Mouse (Mus musculus): ENCODE results near the gene Fkbp8.

The Fkbp8 gene

DNA sequence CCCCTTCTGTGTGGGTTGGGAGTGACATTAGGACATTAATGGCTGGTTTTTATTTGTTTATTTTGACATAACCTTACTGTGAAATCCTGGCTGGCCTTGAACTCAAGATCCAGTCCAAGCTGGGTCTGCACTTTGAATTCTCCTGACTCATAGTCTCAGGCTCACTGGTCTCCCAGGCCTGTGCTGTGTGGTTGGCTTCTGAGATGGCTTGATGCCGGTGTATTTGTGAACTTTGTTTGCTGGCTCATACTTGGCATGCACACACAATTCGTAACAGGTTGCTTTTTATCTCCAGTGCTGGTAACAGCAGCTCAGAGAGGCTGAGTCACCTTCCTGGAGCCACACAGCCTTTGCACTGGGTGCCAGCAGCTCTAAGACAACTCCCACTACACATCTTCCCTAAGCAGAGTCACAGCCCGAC lies 2.2 kb downstream of the Fkbp8 start:
- DNase-seq = no peak

GRCm38 (mm10) chr8:70530314-70530713 lies 2.8 kb downstream of the Fkbp8 start:
- DNase-seq = no peak

- no peak for DNase-seq
Observed at GRCm38 (mm10) chr8:70534281-70534680, 6.8 kb downstream of the Fkbp8 start.

DNA sequence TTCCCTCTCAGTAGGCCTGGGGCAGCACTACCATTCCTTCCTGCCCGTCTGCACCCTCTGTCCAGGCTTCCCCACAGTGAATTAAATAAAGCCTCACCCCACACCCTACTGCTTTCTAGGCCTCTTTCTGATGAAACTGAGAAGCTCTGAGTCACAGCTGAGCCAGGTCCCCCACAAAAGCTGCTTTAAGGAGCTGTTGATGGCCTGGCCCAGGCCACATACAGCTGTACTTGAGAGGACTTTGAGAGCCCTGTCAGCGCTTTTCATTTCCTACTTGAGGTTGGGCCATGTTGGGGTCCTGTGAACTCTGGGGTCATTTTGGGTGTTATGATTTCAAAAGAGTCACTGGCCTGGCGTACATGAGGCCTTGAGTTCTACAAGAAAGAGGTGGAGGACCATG lies 7.7 kb downstream of the Fkbp8 start:
- no peak for DNase-seq

GRCm38 (mm10) chr8:70535701-70536100 lies 8.2 kb downstream of the Fkbp8 start:
- DNase-seq = no peak

DNA sequence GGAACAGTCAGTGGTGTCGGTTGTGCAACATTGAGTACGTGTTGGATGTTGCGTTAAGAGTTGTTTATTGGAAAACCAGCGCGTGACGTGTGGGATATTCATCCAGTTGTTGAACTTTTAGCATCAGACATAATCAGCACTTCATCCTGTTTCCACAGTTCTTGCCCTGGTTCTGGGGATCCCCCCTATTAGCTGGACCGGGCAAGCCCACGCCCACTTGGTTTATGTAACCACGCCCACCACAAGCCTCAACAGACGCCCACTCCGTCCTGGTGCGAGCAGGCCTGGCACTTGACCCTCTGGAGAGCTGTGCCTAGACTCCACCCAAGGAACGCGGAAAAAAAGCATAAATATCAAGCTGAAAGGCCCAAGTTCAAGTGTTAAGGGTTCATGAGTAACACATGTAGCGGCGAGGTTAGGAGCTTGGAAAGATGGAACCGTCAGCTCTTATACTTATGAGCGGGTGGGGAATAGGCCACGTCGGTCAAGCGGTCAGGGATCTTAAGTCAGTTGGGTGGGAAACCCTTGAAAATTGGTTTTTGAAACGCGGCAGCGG lies 10.6 kb downstream of the Fkbp8 start:
- peak; percentile 46 for DNase-seq

- peak; percentile 100 for DNase-seq
Observed at GRCm38 (mm10) chr8:70538633-70539076, 11.1 kb downstream of the Fkbp8 start.

DNA sequence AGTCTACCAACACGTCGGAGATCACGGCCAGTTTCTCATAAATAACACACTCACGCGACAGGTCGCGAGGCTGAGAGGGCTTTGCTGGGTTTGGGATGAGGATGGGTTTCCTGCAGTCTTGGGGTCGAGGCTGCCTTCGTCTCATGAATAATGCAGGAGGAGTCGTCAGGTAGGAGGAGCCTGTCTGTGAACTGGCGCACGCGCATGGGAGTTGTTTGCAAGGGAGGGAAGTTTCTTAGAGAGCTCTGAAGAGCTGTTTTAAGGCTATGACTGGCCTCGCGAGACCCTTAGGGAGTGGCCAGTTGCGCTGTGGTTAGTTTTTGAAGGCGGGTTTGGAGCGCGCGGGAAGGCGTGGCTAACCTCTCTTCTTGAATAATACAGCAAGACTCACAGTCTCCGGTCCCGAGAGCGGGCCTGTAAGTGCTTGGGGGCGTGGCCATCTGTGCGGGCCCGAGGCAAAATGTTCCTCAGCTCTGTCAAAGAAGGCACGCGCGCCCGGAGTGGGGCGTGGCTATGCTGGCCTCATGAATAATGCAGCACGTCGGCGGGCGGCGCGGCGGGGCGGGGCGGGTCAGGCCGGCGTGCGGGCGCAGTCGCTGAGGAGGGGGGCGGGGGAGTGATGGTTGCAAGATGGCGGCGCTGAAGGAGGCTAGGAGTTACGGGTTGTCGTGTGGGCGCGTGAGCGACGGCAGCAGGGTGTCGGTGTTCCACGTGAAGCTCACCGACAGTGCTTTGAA lies 11.7 kb downstream of the Fkbp8 start, which contains the start of gene Ell:
TSS of gene Ell (plus strand) at position 381 of the 737 bp plus-strand sequence.
- peak; percentile 100 for DNase-seq

- no peak for DNase-seq
Observed at GRCm38 (mm10) chr8:70540013-70540506, 12.5 kb downstream of the Fkbp8 start.

DNA sequence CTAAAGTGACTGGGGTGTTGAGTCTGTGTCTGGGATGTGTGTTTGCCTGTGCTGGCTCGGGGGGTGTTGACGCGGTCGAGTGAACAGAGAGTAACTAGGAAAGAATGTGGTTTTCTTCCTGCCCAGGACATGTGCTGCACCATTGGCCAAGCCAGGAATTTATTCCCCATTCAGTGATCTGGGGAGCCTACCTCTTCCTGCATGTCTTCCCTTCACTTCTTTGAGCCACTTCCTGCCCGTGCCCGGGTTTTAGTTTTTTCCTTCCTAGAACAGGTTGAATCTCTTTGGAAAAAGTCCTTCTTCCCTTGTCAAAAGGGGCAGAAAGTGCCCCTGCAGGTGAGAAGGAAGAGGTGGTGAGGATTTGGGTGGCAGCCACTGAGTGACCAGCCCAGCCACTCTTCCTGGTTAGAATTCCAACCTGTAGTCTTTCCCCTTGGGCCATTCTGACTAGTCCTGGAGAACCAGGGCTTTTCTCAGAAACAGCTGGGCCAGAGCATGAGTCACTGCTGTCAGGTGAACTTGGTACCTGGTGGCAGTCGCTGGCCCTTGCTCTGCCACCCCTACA lies 13.1 kb downstream of the Fkbp8 start:
- DNase-seq = no peak

GRCm38 (mm10) chr8:70541081-70541480 lies 13.6 kb downstream of the Fkbp8 start:
- DNase-seq = no peak

GRCm38 (mm10) chr8:70544200-70544687 lies 16.7 kb downstream of the Fkbp8 start:
- peak; percentile 41 for DNase-seq

DNA sequence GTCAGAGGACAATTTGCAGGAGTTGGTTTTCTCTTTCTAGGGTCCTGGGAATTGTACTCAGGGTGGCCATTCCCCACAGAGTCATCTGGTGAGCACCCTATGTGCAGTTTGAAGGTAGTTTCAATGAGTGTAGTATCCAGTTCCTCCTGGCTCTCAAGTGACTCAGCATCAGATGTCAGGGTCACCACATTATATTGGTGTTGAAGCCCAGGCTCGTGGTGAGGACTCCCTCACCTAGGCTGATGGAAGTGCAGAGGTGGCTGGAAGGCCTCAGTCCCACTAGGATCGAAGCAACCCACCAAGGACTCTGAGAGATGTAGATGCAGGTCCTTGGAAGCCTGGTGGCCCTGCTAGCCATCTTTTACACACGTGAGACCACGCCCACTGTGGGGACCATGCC lies 18.9 kb downstream of the Fkbp8 start:
- DNase-seq = no peak

GRCm38 (mm10) chr8:70547762-70548161 lies 20.2 kb downstream of the Fkbp8 start:
- DNase-seq = no peak

- peak; percentile 37 for DNase-seq
Observed at GRCm38 (mm10) chr8:70549412-70550184, 22.1 kb downstream of the Fkbp8 start.

- no peak for DNase-seq
Observed at GRCm38 (mm10) chr8:70551558-70552161, 24.1 kb downstream of the Fkbp8 start.

- DNase-seq = no peak
Observed at GRCm38 (mm10) chr8:70552836-70553235, 25.3 kb downstream of the Fkbp8 start.

GRCm38 (mm10) chr8:70553740-70554139 lies 26.2 kb downstream of the Fkbp8 start:
- DNase-seq = peak; percentile 39

- DNase-seq = peak; percentile 56
Observed at GRCm38 (mm10) chr8:70555079-70555747, 27.7 kb downstream of the Fkbp8 start.

- DNase-seq = peak; percentile 86
Observed at GRCm38 (mm10) chr8:70558334-70558733, 30.8 kb downstream of the Fkbp8 start.

DNA sequence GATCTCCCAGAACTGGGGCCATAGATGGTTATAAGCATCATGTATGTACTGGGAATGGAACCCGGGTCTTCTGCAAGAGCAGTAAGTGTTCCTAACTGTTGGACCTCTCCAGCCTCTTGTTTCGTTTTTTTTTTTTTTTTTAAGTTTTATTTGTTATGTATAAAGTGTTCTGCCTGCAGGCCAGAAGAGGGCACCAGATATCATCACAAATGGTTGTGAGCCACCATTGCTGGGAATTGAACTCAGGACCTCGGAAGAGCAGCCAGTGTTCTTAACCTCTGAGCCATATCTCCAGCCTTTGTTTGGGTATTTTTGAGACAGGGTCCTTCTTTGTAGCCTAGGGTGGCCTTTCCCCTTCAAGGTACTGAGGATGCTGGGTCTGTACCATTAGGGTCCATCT lies 31.5 kb downstream of the Fkbp8 start:
- DNase-seq = peak; percentile 37

DNA sequence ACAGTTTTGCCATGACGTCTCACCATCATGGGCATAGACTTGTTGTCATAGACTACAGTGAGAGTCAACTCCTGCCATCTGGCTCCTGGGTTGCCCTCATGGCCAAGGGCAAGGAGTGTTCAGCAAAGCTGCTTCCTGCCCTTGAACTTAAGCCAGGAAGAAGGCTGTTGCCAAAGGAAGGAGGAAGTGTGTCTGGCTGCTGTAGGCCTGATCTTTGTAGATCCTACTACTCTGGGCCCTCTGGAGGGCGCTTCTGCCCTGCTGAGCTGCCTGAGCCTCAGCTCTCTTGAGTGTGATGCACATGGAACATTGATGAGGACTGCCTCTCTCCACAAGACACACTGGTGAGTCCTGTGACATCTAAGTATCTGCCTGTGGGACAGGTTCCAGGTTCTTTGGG lies 32.6 kb downstream of the Fkbp8 start:
- peak; percentile 54 for DNase-seq
